Mouse (Mus musculus): ENCODE measurements around the gene Hus1. TPM values are rescaled to one million over a fixed set of nuclear protein-coding genes. Genes with fewer than 3 reads are reported as not detected.

Gene Hus1
- polyA plus RNA-seq, 1 experiment from 2014 or later, result 6.4 TPM

DNA sequence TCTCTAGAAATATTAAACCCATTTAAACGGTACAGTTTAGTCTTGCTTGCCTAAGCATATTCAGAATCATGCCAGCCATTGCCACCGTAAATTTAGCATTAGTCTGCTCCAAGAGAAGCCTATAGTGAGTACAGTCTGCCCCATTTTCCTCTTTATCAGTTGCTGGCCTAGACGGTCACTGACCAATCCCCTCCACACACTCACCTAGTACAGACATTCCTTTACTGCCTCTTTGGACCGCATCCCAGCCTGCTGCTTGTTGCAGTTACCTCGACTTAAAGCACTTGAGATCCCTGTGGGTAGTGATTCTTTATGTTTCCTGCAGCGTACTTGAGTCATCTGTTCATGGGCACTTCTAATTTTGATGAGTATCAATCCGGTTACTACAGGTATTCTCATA is 13.8 kb upstream of the Hus1 start:
- Histone ChIP-seq H3K4me2 (replicated peaks; ENCODE audit: low read depth, low read length) (no peak overlapping the region), H3K9me3 (ENCODE audit: low read length) (no peaks in the 10 kb centered on the region), H3K4me3 (ENCODE audit: low read depth, low read length) (no peak overlapping the region), H3K27ac (ENCODE audit: low read length) (no peak overlapping the region), H3K36me3 (ENCODE audit: insufficient read depth, low read length) (no peaks in the 10 kb centered on the region), H3K9ac (replicated peaks; ENCODE audit: low read depth) (no peak overlapping the region), H3K4me1 (ENCODE audit: insufficient read depth, low read depth, low read length) (no peaks in the 10 kb centered on the region), H3K27me3 (replicated peaks; ENCODE audit: insufficient read depth, low read length) (no peaks in the 10 kb centered on the region)
- 58% methylated on average over 7 of the region's 7 CpGs for WGBS
- TF ChIP-seq CTCF (IDR thresholded peaks at IDR 0.05), result no peak
- TF ChIP-seq EP300 (IDR thresholded peaks at IDR 0.05), result no peak
- ATAC-seq, result no peak
- DNase-seq (ENCODE audit: low spot score), result no peak

DNA sequence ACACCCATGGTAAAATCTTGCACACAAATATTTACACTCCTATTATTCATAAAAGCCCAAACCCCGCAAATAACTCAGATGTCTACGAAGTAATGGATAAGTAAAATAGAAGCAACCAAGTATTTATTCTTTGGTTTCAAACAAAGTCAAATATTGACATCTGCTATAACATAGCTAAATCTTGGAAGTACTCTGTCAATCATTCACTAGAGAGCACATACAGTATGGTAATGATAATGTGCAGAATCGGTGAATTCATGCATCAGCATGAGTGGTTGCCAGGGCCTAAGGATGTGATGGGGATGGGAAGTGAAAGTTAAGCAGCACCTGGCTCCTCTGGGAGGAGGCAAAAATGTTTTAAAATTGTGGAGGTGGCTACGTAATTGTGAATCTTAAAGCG is 9.2 kb upstream of the Hus1 start:
- H3K4me2 ChIP-seq (replicated peaks; ENCODE audit: low read depth, low read length), result no peak overlapping the region
- 60% methylated on average over 5 of the region's 5 CpGs for WGBS
- no peaks in the 10 kb centered on the region for H3K27me3 ChIP-seq (replicated peaks; ENCODE audit: insufficient read depth, low read length)
- TF ChIP-seq EP300 (IDR thresholded peaks at IDR 0.05), result no peak
- TF ChIP-seq CTCF (IDR thresholded peaks at IDR 0.05), result no peak
- no peaks in the 10 kb centered on the region for H3K9me3 ChIP-seq (ENCODE audit: low read length)
- H3K9ac ChIP-seq (replicated peaks; ENCODE audit: low read depth), result no peak overlapping the region
- DNase-seq (ENCODE audit: low spot score) (no peak), ATAC-seq (no peak)
- H3K4me1 ChIP-seq (ENCODE audit: insufficient read depth, low read depth, low read length), result no peaks in the 10 kb centered on the region
- no peak overlapping the region for H3K4me3 ChIP-seq (ENCODE audit: low read depth, low read length)
- H3K27ac ChIP-seq (ENCODE audit: low read length), result no peak overlapping the region
- H3K36me3 ChIP-seq (ENCODE audit: insufficient read depth, low read length), result no peaks in the 10 kb centered on the region

GRCm38 (mm10) chr11:9018491-9019267 is 7.7 kb upstream of the Hus1 start:
- Histone ChIP-seq H3K4me3 (ENCODE audit: low read depth, low read length) (no peak overlapping the region), H3K36me3 (ENCODE audit: insufficient read depth, low read length) (no peaks in the 10 kb centered on the region), H3K9ac (replicated peaks; ENCODE audit: low read depth) (no peak overlapping the region), H3K9me3 (ENCODE audit: low read length) (no peaks in the 10 kb centered on the region), H3K27ac (ENCODE audit: low read length) (no peak overlapping the region), H3K4me1 (ENCODE audit: insufficient read depth, low read depth, low read length) (no peaks in the 10 kb centered on the region), H3K4me2 (replicated peaks; ENCODE audit: low read depth, low read length) (no peak overlapping the region), H3K27me3 (replicated peaks; ENCODE audit: insufficient read depth, low read length) (no peaks in the 10 kb centered on the region)
- WGBS, result 65% methylated on average over 6 of the region's 6 CpGs
- ATAC-seq (no peak), DNase-seq (ENCODE audit: low spot score) (no peak)
- TF ChIP-seq EP300 (IDR thresholded peaks at IDR 0.05) (no peak), CTCF (IDR thresholded peaks at IDR 0.05) (no peak)

GRCm38 (mm10) chr11:9014740-9015139 is 3.7 kb upstream of the Hus1 start:
- WGBS, result 73% methylated on average over 3 of the region's 3 CpGs
- H3K9ac ChIP-seq (replicated peaks; ENCODE audit: low read depth), result no peak overlapping the region
- no peak overlapping the region for H3K4me3 ChIP-seq (ENCODE audit: low read depth, low read length)

GRCm38 (mm10) chr11:9011348-9011747 is 357 bp upstream of the Hus1 start:
- ATAC-seq, result peak; percentile 36; the same call in 1 of the 2 replicates
- Histone ChIP-seq H3K27me3 (replicated peaks; ENCODE audit: insufficient read depth, low read length) (no peaks in the 10 kb centered on the region), H3K4me1 (ENCODE audit: insufficient read depth, low read depth, low read length) (no peaks in the 10 kb centered on the region), H3K9ac (replicated peaks; ENCODE audit: low read depth) (peak overlapping the region; percentile 68; the same call in 1 of the 2 replicates), H3K9me3 (ENCODE audit: low read length) (no peaks in the 10 kb centered on the region), H3K36me3 (ENCODE audit: insufficient read depth, low read length) (peaks cover 1% of the 10 kb centered on the region; the same call in 1 of the 2 replicates), H3K27ac (ENCODE audit: low read length) (peak overlapping the region; percentile 72; the same call in 1 of the 2 replicates), H3K4me3 (ENCODE audit: low read depth, low read length) (peak overlapping the region; percentile 63), H3K4me2 (replicated peaks; ENCODE audit: low read depth, low read length) (peak overlapping the region; percentile 58)
- no peak for DNase-seq (ENCODE audit: low spot score)
- TF ChIP-seq CTCF (IDR thresholded peaks at IDR 0.05) (no peak), EP300 (IDR thresholded peaks at IDR 0.05) (no peak)
- 4% methylated on average over 3 of the region's 3 CpGs for whole genome bisulfite sequencing

More at GRCm38 (mm10) chr11:9014740-9015139, 3.7 kb upstream of the Hus1 start:
- no peaks in the 10 kb centered on the region for H3K4me1 ChIP-seq (ENCODE audit: insufficient read depth, low read depth, low read length)
- H3K27ac ChIP-seq (ENCODE audit: low read length), result no peak overlapping the region
- DNase-seq (ENCODE audit: low spot score) (no peak), ATAC-seq (no peak)
- no peak overlapping the region for H3K4me2 ChIP-seq (replicated peaks; ENCODE audit: low read depth, low read length)
- H3K36me3 ChIP-seq (ENCODE audit: insufficient read depth, low read length), result no peaks in the 10 kb centered on the region
- TF ChIP-seq CTCF (IDR thresholded peaks at IDR 0.05) (no peak), EP300 (IDR thresholded peaks at IDR 0.05) (no peak)
- H3K9me3 ChIP-seq (ENCODE audit: low read length), result no peaks in the 10 kb centered on the region
- H3K27me3 ChIP-seq (replicated peaks; ENCODE audit: insufficient read depth, low read length), result no peaks in the 10 kb centered on the region

DNA sequence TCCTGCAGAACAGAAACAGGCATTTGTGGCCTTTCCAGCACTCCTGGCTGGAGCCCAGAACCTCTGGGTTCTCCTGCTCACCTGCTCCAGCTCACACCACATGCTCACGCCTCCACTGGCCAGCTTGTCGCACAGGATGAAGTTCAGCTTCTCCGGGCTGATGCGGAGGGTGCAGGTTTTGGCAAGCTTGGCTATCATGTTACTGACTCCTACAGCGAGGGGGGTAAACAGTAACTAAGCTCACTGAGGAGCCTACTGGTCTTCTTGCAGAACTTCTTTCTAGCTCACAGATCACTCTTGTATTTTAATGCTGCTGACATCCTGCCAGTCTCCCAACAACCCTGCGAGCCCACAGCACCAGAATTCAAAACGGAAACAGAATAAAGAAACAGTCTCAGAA is 575 bp downstream of the Hus1 start:
- Histone ChIP-seq H3K4me2 (replicated peaks; ENCODE audit: low read depth, low read length) (peak overlapping the region; percentile 58), H3K36me3 (ENCODE audit: insufficient read depth, low read length) (peaks cover 4% of the 10 kb centered on the region; the same call in 1 of the 2 replicates), H3K27ac (ENCODE audit: low read length) (peak overlapping the region; percentile 72), H3K27me3 (replicated peaks; ENCODE audit: insufficient read depth, low read length) (no peaks in the 10 kb centered on the region), H3K4me1 (ENCODE audit: insufficient read depth, low read depth, low read length) (no peaks in the 10 kb centered on the region), H3K4me3 (ENCODE audit: low read depth, low read length) (peak overlapping the region; percentile 63), H3K9me3 (ENCODE audit: low read length) (no peaks in the 10 kb centered on the region), H3K9ac (replicated peaks; ENCODE audit: low read depth) (peak overlapping the region; percentile 68)
- ATAC-seq (peak; percentile 57), DNase-seq (ENCODE audit: low spot score) (peak; percentile 48)
- TF ChIP-seq EP300 (IDR thresholded peaks at IDR 0.05), result no peak
- TF ChIP-seq CTCF (IDR thresholded peaks at IDR 0.05), result no peak; the same call in 1 of the 2 replicates
- 2% methylated on average over 7 of the region's 7 CpGs for WGBS
